Mouse (Mus musculus) embryonic facial prominence, embryonic 12.5 days (tissue): ENCODE measurements at regions not wholly inside any gene's neighbourhood (a gene's known extent, or its start where the extent isn't known, plus 50 kb on each side); places are given as distances from the start of the nearest gene placed in this dataset.

Experiments
- ATAC-seq: fragments of 200-750 bp; cut with Nextera tagmentation; 2 replicates; pipeline ENCODE4 v1.8.0; 2017; ENCODE audit not compliant: insufficient number of reproducible peaks, insufficient read depth, low FRiP score, low TSS enrichment
- H3K27ac ChIP-seq: fragments of 300-500 bp; sonication (generic); 2 replicates; pipeline ENCODE4 v1.5.1; 2016; ENCODE audit warnings: mild to moderate bottlenecking
- H3K27me3 ChIP-seq: fragments of 300-500 bp; sonication (generic); 2 replicates; pipeline ENCODE4 v1.6.1; 2016; ENCODE audit warnings: mild to moderate bottlenecking, moderate library complexity
- H3K36me3 ChIP-seq: fragments of 300-500 bp; sonication (generic); 2 replicates; pipeline ENCODE4 v1.6.1; 2016; ENCODE audit warnings: mild to moderate bottlenecking
- H3K4me1 ChIP-seq: fragments of 300-500 bp; sonication (generic); 2 replicates; pipeline ENCODE4 v1.6.1; 2016
- H3K4me2 ChIP-seq: fragments of 300-500 bp; sonication (generic); replicated peaks from 2 replicates; pipeline ENCODE4 v1.6.1; 2016; ENCODE audit warnings: mild to moderate bottlenecking, moderate library complexity
- H3K4me3 ChIP-seq: fragments of 300-500 bp; sonication (generic); 2 replicates; pipeline ENCODE4 v1.5.1; 2016; ENCODE audit warnings: mild to moderate bottlenecking
- H3K9ac ChIP-seq: fragments of 300-500 bp; sonication (generic); 2 replicates; pipeline ENCODE4 v1.6.1; 2016; ENCODE audit warnings: mild to moderate bottlenecking, moderate library complexity
- H3K9me3 ChIP-seq: fragments of 300-500 bp; sonication (generic); 2 replicates; pipeline ENCODE4 v1.6.1; 2016; ENCODE audit warnings: mild to moderate bottlenecking, moderate library complexity
- WGBS: fragments of 180-500 bp; shearing (Covaris S2); methylation state at CpG from one replicate; pipeline ENCODE4 v1.1.7; 2016; 5-methylcytosine and 5-hydroxymethylcytosine counted together

GRCm38 (mm10) chr6:51795300-51795699 is 217.0 kb downstream of the Skap2 start:
- 49% methylated on average over 4 of the region's 4 CpGs for whole genome bisulfite sequencing
- H3K4me1 ChIP-seq = no peaks in the 10 kb centered on the region
- no peaks in the 10 kb centered on the region for H3K9me3 ChIP-seq
- H3K9ac ChIP-seq = no peak overlapping the region
- no peak overlapping the region for H3K27ac ChIP-seq
- no peak overlapping the region for H3K4me2 ChIP-seq
- H3K4me3 ChIP-seq = no peak overlapping the region
- no peaks in the 10 kb centered on the region for H3K27me3 ChIP-seq
- no peaks in the 10 kb centered on the region for H3K36me3 ChIP-seq
- no peak for ATAC-seq

GRCm38 (mm10) chr6:51798577-51799240 is 213.6 kb downstream of the Skap2 start:
- H3K9ac ChIP-seq = no peak overlapping the region
- no peak overlapping the region for H3K4me2 ChIP-seq
- H3K36me3 ChIP-seq = no peaks in the 10 kb centered on the region
- no peaks in the 10 kb centered on the region for H3K27me3 ChIP-seq
- H3K4me3 ChIP-seq = no peak overlapping the region
- H3K27ac ChIP-seq = no peak overlapping the region
- H3K4me1 ChIP-seq = no peaks in the 10 kb centered on the region
- 80% methylated on average over 12 of the region's 12 CpGs for WGBS
- no peak for ATAC-seq
- H3K9me3 ChIP-seq = no peaks in the 10 kb centered on the region

GRCm38 (mm10) chr6:51805656-51806055 is 206.7 kb downstream of the Skap2 start:
- H3K27ac ChIP-seq = no peak overlapping the region
- H3K27me3 ChIP-seq = no peaks in the 10 kb centered on the region
- H3K4me3 ChIP-seq = no peak overlapping the region
- no peak overlapping the region for H3K9ac ChIP-seq
- H3K4me2 ChIP-seq = no peak overlapping the region
- no peaks in the 10 kb centered on the region for H3K9me3 ChIP-seq
- H3K36me3 ChIP-seq = no peaks in the 10 kb centered on the region
- WGBS = 85% methylated on average over 7 of the region's 7 CpGs
- H3K4me1 ChIP-seq = peaks cover 7% of the 10 kb centered on the region; the same call in 1 of the 2 replicates
- no peak for ATAC-seq
